In genomic region chr1:32553925-32554324, GRCm38 (mm10) we compare ENCODE assay signal across 13 mouse cellular contexts. TPM values are rescaled to one million over a fixed set of nuclear protein-coding genes. Genes with fewer than 3 reads are reported as not detected.
DNase-seq lines count a peak whose midpoint lies in the region; ATAC-seq and TF ChIP-seq lines count a peak whose summit lies in the region.
"Had no signal": no experiment of that assay in that cellular context is flagged by ENCODE, and none has a peak within 500 bp of the region (broad histone marks: within the 10 kb centered on the region; RNA-seq: fewer than 3 reads in every experiment).

No protein-coding gene starts in this region.

- H3K9ac ChIP-seq in embryonic facial prominence, embryonic 11.5 days (replicated peaks; ENCODE audit: low read length), result no peak overlapping the region
- H3K9ac ChIP-seq in lung, postnatal 0 days (replicated peaks; ENCODE audit: low read depth), result no peak overlapping the region
- H3K9ac ChIP-seq in forebrain, embryonic 15.5 days (replicated peaks), result no peak overlapping the region
- no peak overlapping the region for H3K9ac ChIP-seq in midbrain, postnatal 0 days (replicated peaks; ENCODE audit: low read length, poor library complexity, severe bottlenecking)
- no peak overlapping the region for H3K9ac ChIP-seq in heart, adult 2 months (ENCODE audit: low read depth, low read length)

- H3K27me3 ChIP-seq in embryonic facial prominence, embryonic 11.5 days (ENCODE audit: control insufficient read depth, insufficient read depth, low read length), result no peaks in the 10 kb centered on the region
- no peaks in the 10 kb centered on the region for H3K27me3 ChIP-seq in embryonic facial prominence, embryonic 10.5 days (replicated peaks; ENCODE audit: low read depth, poor library complexity, severe bottlenecking)
- no peaks in the 10 kb centered on the region for H3K27me3 ChIP-seq in lung, postnatal 0 days (replicated peaks; ENCODE audit: insufficient read depth, low read length)
- no peaks in the 10 kb centered on the region for H3K27me3 ChIP-seq in forebrain, embryonic 15.5 days
- no peaks in the 10 kb centered on the region for H3K27me3 ChIP-seq in midbrain, postnatal 0 days (ENCODE audit: insufficient read depth, low read length)
- no peaks in the 10 kb centered on the region for H3K27me3 ChIP-seq in heart, adult 2 months (ENCODE audit: control insufficient read depth, insufficient read depth, low read length)
- H3K27me3 ChIP-seq: megakaryocyte, embryonic 14.5 days had no signal

- no peak for TF ChIP-seq EP300 in lung, postnatal 0 days (IDR thresholded peaks at IDR 0.05)
- no peak for TF ChIP-seq EP300 in heart, adult 2 months (IDR thresholded peaks at IDR 0.05; ENCODE audit: insufficient read depth, low read depth, low read length)

- peak; percentile 34 for TF ChIP-seq CTCF in lung, postnatal 0 days (IDR thresholded peaks at IDR 0.05)
- TF ChIP-seq CTCF in midbrain, postnatal 0 days (IDR thresholded peaks at IDR 0.05), result peak; percentile 74
- no peak for TF ChIP-seq CTCF in heart, adult 2 months (IDR thresholded peaks at IDR 0.05)

- no peak overlapping the region for H3K27ac ChIP-seq in embryonic facial prominence, embryonic 11.5 days (replicated peaks; ENCODE audit: low read depth, low read length)
- no peak overlapping the region for H3K27ac ChIP-seq in embryonic facial prominence, embryonic 10.5 days (replicated peaks)
- no peak overlapping the region for H3K27ac ChIP-seq in lung, postnatal 0 days (ENCODE audit: low read length)
- H3K27ac ChIP-seq in forebrain, embryonic 15.5 days (replicated peaks), result no peak overlapping the region
- H3K27ac ChIP-seq in midbrain, postnatal 0 days (ENCODE audit: low read depth, low read length), result no peak overlapping the region
- no peak overlapping the region for H3K27ac ChIP-seq in heart, adult 2 months

- intact Hi-C loops in heart, adult 2 months (cut with DNase I), result no loop called here

- DNase-seq in embryonic facial prominence, embryonic 11.5 days (ENCODE audit: low spot score), result peak; percentile 3
- DNase-seq in embryonic facial prominence, embryonic 10.5 days (ENCODE audit: low spot score), result no peak
- no peak for DNase-seq in lung, postnatal 0 days (ENCODE audit: low spot score)
- DNase-seq in lung, adult 18-20 months, result no peak
- peak; percentile 76 for DNase-seq in midbrain, postnatal 0 days (ENCODE audit: low spot score)
- no peak for DNase-seq in heart, adult 2 months
- DNase-seq: kidney, adult 8-10 months had no signal

- no peak overlapping the region for H3K4me3 ChIP-seq in embryonic facial prominence, embryonic 11.5 days (ENCODE audit: low read depth, low read length)
- no peak overlapping the region for H3K4me3 ChIP-seq in embryonic facial prominence, embryonic 10.5 days
- H3K4me3 ChIP-seq in lung, postnatal 0 days (ENCODE audit: low read depth, low read length), result no peak overlapping the region
- H3K4me3 ChIP-seq in forebrain, embryonic 15.5 days, result no peak overlapping the region
- H3K4me3 ChIP-seq in midbrain, postnatal 0 days (ENCODE audit: low read depth, low read length), result no peak overlapping the region
- H3K4me3 ChIP-seq in heart, adult 2 months, result no peak overlapping the region
- H3K4me3 ChIP-seq: erythroblast, embryonic 14.5 days; megakaryocyte, embryonic 14.5 days had no signal

- H3K79me2 ChIP-seq in heart, adult 2 months (replicated peaks; ENCODE audit: control insufficient read depth, insufficient read depth, low read length), result no peaks in the 10 kb centered on the region

- no peaks in the 10 kb centered on the region for H3K4me1 ChIP-seq in embryonic facial prominence, embryonic 11.5 days (ENCODE audit: control insufficient read depth, insufficient read depth, low read length)
- H3K4me1 ChIP-seq in embryonic facial prominence, embryonic 10.5 days, result no peaks in the 10 kb centered on the region
- no peaks in the 10 kb centered on the region for H3K4me1 ChIP-seq in lung, postnatal 0 days (ENCODE audit: insufficient read depth, low read depth, low read length)
- H3K4me1 ChIP-seq in forebrain, embryonic 15.5 days, result peaks cover 7% of the 10 kb centered on the region
- H3K4me1 ChIP-seq in midbrain, postnatal 0 days (ENCODE audit: insufficient read depth, low read length), result no peaks in the 10 kb centered on the region
- no peaks in the 10 kb centered on the region for H3K4me1 ChIP-seq in heart, adult 2 months (ENCODE audit: control insufficient read depth, insufficient read depth, low read length)
- H3K4me1 ChIP-seq: megakaryocyte, embryonic 14.5 days had no signal

- no peaks in the 10 kb centered on the region for H3K36me3 ChIP-seq in embryonic facial prominence, embryonic 11.5 days (replicated peaks; ENCODE audit: control insufficient read depth, insufficient read depth, low read depth, low read length)
- no peaks in the 10 kb centered on the region for H3K36me3 ChIP-seq in embryonic facial prominence, embryonic 10.5 days (replicated peaks)
- H3K36me3 ChIP-seq in lung, postnatal 0 days (ENCODE audit: insufficient read depth, low read length), result no peaks in the 10 kb centered on the region
- H3K36me3 ChIP-seq in forebrain, embryonic 15.5 days, result no peaks in the 10 kb centered on the region
- no peaks in the 10 kb centered on the region for H3K36me3 ChIP-seq in midbrain, postnatal 0 days (ENCODE audit: insufficient read depth, low read length)
- H3K36me3 ChIP-seq in heart, adult 2 months (ENCODE audit: control insufficient read depth, insufficient read depth, low read length), result no peaks in the 10 kb centered on the region

- H3K4me2 ChIP-seq in embryonic facial prominence, embryonic 11.5 days (ENCODE audit: low read depth, low read length), result no peak overlapping the region
- H3K4me2 ChIP-seq in lung, postnatal 0 days (replicated peaks; ENCODE audit: low read depth, low read length), result no peak overlapping the region
- H3K4me2 ChIP-seq in forebrain, embryonic 15.5 days (replicated peaks), result no peak overlapping the region
- no peak overlapping the region for H3K4me2 ChIP-seq in midbrain, postnatal 0 days (ENCODE audit: low read depth, low read length, poor library complexity, severe bottlenecking)

- TF ChIP-seq POLR2A in heart, adult 2 months (IDR thresholded peaks at IDR 0.05; ENCODE audit: insufficient read depth, low read depth, low read length), result no peak

- WGBS in embryonic facial prominence, embryonic 11.5 days, result 60% methylated on average over 4 of the region's 4 CpGs
- 65% methylated on average over 4 of the region's 4 CpGs for WGBS in embryonic facial prominence, embryonic 10.5 days
- 45% methylated on average over 4 of the region's 4 CpGs for WGBS in lung, postnatal 0 days
- WGBS in forebrain, embryonic 15.5 days, result 23% methylated on average over 4 of the region's 4 CpGs
- WGBS in midbrain, postnatal 0 days, result 42% methylated on average over 4 of the region's 4 CpGs
- 44% methylated on average over 4 of the region's 4 CpGs for WGBS in heart, adult 2 months

- H3K9me3 ChIP-seq in embryonic facial prominence, embryonic 11.5 days (replicated peaks; ENCODE audit: control insufficient read depth, low read length), result no peaks in the 10 kb centered on the region
- no peaks in the 10 kb centered on the region for H3K9me3 ChIP-seq in embryonic facial prominence, embryonic 10.5 days
- H3K9me3 ChIP-seq in lung, postnatal 0 days (ENCODE audit: low read length), result no peaks in the 10 kb centered on the region
- H3K9me3 ChIP-seq in forebrain, embryonic 15.5 days, result no peaks in the 10 kb centered on the region
- H3K9me3 ChIP-seq in midbrain, postnatal 0 days (ENCODE audit: low read length), result no peaks in the 10 kb centered on the region
- H3K9me3 ChIP-seq: megakaryocyte, embryonic 14.5 days had no signal

- no peak for ATAC-seq in embryonic facial prominence, embryonic 11.5 days (replicated peaks; ENCODE audit: insufficient number of reproducible peaks, low FRiP score, low TSS enrichment, low read depth)
- ATAC-seq in lung, postnatal 0 days, result no peak
- ATAC-seq in forebrain, embryonic 15.5 days (replicated peaks), result peak; percentile 95
- peak; percentile 38; the same call in 1 of the 2 replicates for ATAC-seq in midbrain, postnatal 0 days (ENCODE audit: low FRiP score)
- ATAC-seq in monocyte, adult 5-6 weeks (replicated peaks; ENCODE audit: insufficient number of reproducible peaks, low FRiP score, low TSS enrichment, poor library complexity, severe bottlenecking), result no peak

RNA-seq across cellular contexts. Expression of gene Gm5415, which starts 6.8 kb away (rescaled TPM):
- polyA plus RNA-seq in embryonic facial prominence, embryonic 11.5 days (2014; fragmentation: Nextera tagmentation; extraction: Ambion mirVana), result 0.07 and 0.08 TPM in 2 replicates
- polyA plus RNA-seq in embryonic facial prominence, embryonic 10.5 days (2016; fragmentation: Nextera tagmentation; extraction: Ambion mirVana), result 0.04 and 0.06 TPM in 2 replicates
- not detected in 2 replicates for polyA plus RNA-seq in lung, postnatal 0 days (2015; fragmentation: Nextera tagmentation; extraction: Ambion mirVana)
- polyA plus RNA-seq in forebrain, embryonic 15.5 days (2015; fragmentation: Nextera tagmentation; extraction: Ambion mirVana), result 0.68 and 1.1 TPM in 2 replicates
- total RNA-seq in midbrain, postnatal 0 days (2014; rRNA removed), result not detected in 2 replicates
- 0.15 and 0.28 TPM in 2 replicates for polyA plus RNA-seq in midbrain, postnatal 0 days (2015; fragmentation: Nextera tagmentation; extraction: Ambion mirVana)
- 0.32 TPM in 1 of 3 replicates, not detected in the others for total RNA-seq in monocyte, adult 5-6 weeks (2017)
- total RNA-seq in heart, adult 2 months (2021), result not detected
- not detected in 2 replicates for polyA plus RNA-seq in heart, adult 2 months (2012; rRNA removed)
- total RNA-seq: heart, adult 8-10 months; liver, adult 2 months had no signal
- polyA plus RNA-seq: erythroblast, embryonic 14.5 days; liver, adult 2 months had no signal

Comparison
In these comparisons a context has a peak if more than half of its experiments do, and no peak if none do; other contexts are left out.
1. DNase-seq: peak in embryonic facial prominence, embryonic 11.5 days (single experiment) and midbrain, postnatal 0 days (single experiment); none in embryonic facial prominence, embryonic 10.5 days (single experiment), lung, postnatal 0 days (single experiment), lung, adult 18-20 months (0 of 2) and heart, adult 2 months (0 of 2).
2. ATAC-seq: peak in forebrain, embryonic 15.5 days (single experiment) and midbrain, postnatal 0 days (single experiment); none in embryonic facial prominence, embryonic 11.5 days (single experiment), lung, postnatal 0 days (single experiment) and monocyte, adult 5-6 weeks (single experiment).